Mouse (Mus musculus): ENCODE data around the gene Ifit2. TPM values are rescaled to one million over a fixed set of nuclear protein-coding genes. Genes with fewer than 3 reads are reported as not detected.

The Ifit2 gene
- polyA plus RNA-seq, 1 experiment, result 17.6 TPM

GRCm38 (mm10) chr19:34620871-34621270 lies 70.4 kb downstream of the Ifit2 start:
- no peak for TF ChIP-seq CTCF (IDR thresholded peaks at IDR 0.05; ENCODE audit: borderline replicate concordance, insufficient read depth, low read length)
- no peak for TF ChIP-seq POLR2A (IDR thresholded peaks at IDR 0.05; ENCODE audit: low read depth, low read length)
- no peaks in the 10 kb centered on the region for H3K4me1 ChIP-seq (ENCODE audit: control insufficient read depth, insufficient read depth, low read length)

GRCm38 (mm10) chr19:34623781-34624180 lies 73.3 kb downstream of the Ifit2 start:
- H3K27ac ChIP-seq (ENCODE audit: insufficient read depth, low read length), result no peak overlapping the region
- H3K4me1 ChIP-seq (ENCODE audit: control insufficient read depth, insufficient read depth, low read length), result no peaks in the 10 kb centered on the region
- TF ChIP-seq POLR2A (IDR thresholded peaks at IDR 0.05; ENCODE audit: low read depth, low read length) (no peak), CTCF (IDR thresholded peaks at IDR 0.05; ENCODE audit: borderline replicate concordance, insufficient read depth, low read length) (no peak)
- H3K4me3 ChIP-seq (ENCODE audit: insufficient read depth, low read length), result no peak overlapping the region

More at GRCm38 (mm10) chr19:34620871-34621270, 70.4 kb downstream of the Ifit2 start:
- Histone ChIP-seq H3K4me3 (ENCODE audit: insufficient read depth, low read length) (no peak overlapping the region), H3K27ac (ENCODE audit: insufficient read depth, low read length) (no peak overlapping the region)

GRCm38 (mm10) chr19:34624663-34625062 lies 74.2 kb downstream of the Ifit2 start:
- no peaks in the 10 kb centered on the region for H3K4me1 ChIP-seq (ENCODE audit: control insufficient read depth, insufficient read depth, low read length)
- no peak for TF ChIP-seq CTCF (IDR thresholded peaks at IDR 0.05; ENCODE audit: borderline replicate concordance, insufficient read depth, low read length)
- no peak for TF ChIP-seq POLR2A (IDR thresholded peaks at IDR 0.05; ENCODE audit: low read depth, low read length)
- no peak overlapping the region for H3K27ac ChIP-seq (ENCODE audit: insufficient read depth, low read length)
- H3K4me3 ChIP-seq (ENCODE audit: insufficient read depth, low read length), result no peak overlapping the region

Other genes with a start within 250 kb of the Ifit2 start
- 15.2 and 18.8 TPM in 2 replicates for gene Ch25h, start 75.5 kb upstream of the Ifit2 start, polyA plus RNA-seq (2011; ENCODE audit: insufficient read length, low read depth, missing spikeins)
- gene Lipa, start 23.2 kb upstream of the Ifit2 start, polyA plus RNA-seq (2011; ENCODE audit: insufficient read length, low read depth, missing spikeins), result 66.0 and 68.3 TPM in 2 replicates
- 11.6 and 15.3 TPM in 2 replicates for gene Ifit3, start 32.8 kb downstream of the Ifit2 start, polyA plus RNA-seq (2011; ENCODE audit: insufficient read length, low read depth, missing spikeins)
- 0.40 and 0.48 TPM in 2 replicates for gene Ifit1bl1, start 51.3 kb downstream of the Ifit2 start, polyA plus RNA-seq (2011; ENCODE audit: insufficient read length, low read depth, missing spikeins)
- 3.4 and 3.6 TPM in 2 replicates for gene Ifit3b, start 57.3 kb downstream of the Ifit2 start, polyA plus RNA-seq (2011; ENCODE audit: insufficient read length, low read depth, missing spikeins)
- 0.27 and 0.51 TPM in 2 replicates for gene Ifit1bl2, start 90.0 kb downstream of the Ifit2 start, polyA plus RNA-seq (2011; ENCODE audit: insufficient read length, low read depth, missing spikeins)
- 13.3 and 15.6 TPM in 2 replicates for gene Ifit1, start 90.2 kb downstream of the Ifit2 start, polyA plus RNA-seq (2011; ENCODE audit: insufficient read length, low read depth, missing spikeins)
- 3.8 and 3.9 TPM in 2 replicates for gene Slc16a12, start 196.6 kb downstream of the Ifit2 start, polyA plus RNA-seq (2011; ENCODE audit: insufficient read length, low read depth, missing spikeins)